Mouse (Mus musculus) T-helper 1 cell (primary cell): ENCODE data around the gene Tcf20.

Source experiments
- in situ Hi-C: fragments of 300-600 bp; cut with MboI, MseI; formaldehyde crosslinking; loops from one replicate; pipeline ENCODE4 v1.15.1; 2025; ENCODE audit warnings: high pct_unique_total_duplicates

The Tcf20 gene

GRCm38 (mm10) chr15:82987732-82988112 lies at the start of gene Tcf20:
Gene Tcf20, minus strand, starts transcription at chr15:82987872.
- in situ Hi-C loops: no loop called here

- in situ Hi-C loops: no loop called here
These were observed 49.3 kb upstream of the Tcf20 start for GRCm38 (mm10) chr15:83036900-83037519.

- in situ Hi-C loops: no loop called here
These were observed 48.4 kb upstream of the Tcf20 start for GRCm38 (mm10) chr15:83036089-83036488.

GRCm38 (mm10) chr15:83034275-83034977 lies 46.8 kb upstream of the Tcf20 start:
- in situ Hi-C loops: no loop called here

GRCm38 (mm10) chr15:83032981-83033541 lies 45.4 kb upstream of the Tcf20 start, which contains the start of gene Nfam1:
Gene Nfam1, minus strand, starts transcription at chr15:83033306.
- in situ Hi-C loops: no loop called here

- in situ Hi-C loops: no loop called here
These were observed 43.2 kb upstream of the Tcf20 start for GRCm38 (mm10) chr15:83030884-83031283.

GRCm38 (mm10) chr15:83029725-83030718 lies 42.4 kb upstream of the Tcf20 start:
- in situ Hi-C loops: no loop called here

GRCm38 (mm10) chr15:83026129-83026528 lies 38.5 kb upstream of the Tcf20 start:
- in situ Hi-C loops: no loop called here

GRCm38 (mm10) chr15:83025041-83025760 lies 37.5 kb upstream of the Tcf20 start:
- in situ Hi-C loops: no loop called here

GRCm38 (mm10) chr15:83022947-83023346 lies 35.3 kb upstream of the Tcf20 start:
- in situ Hi-C loops: no loop called here

GRCm38 (mm10) chr15:83010990-83011664 lies 23.5 kb upstream of the Tcf20 start:
- in situ Hi-C loops: no loop called here

- in situ Hi-C loops: no loop called here
These were observed 22.8 kb upstream of the Tcf20 start for GRCm38 (mm10) chr15:83010423-83010822.

- in situ Hi-C loops: no loop called here
These were observed 21.9 kb upstream of the Tcf20 start for GRCm38 (mm10) chr15:83009532-83009931.

- in situ Hi-C loops: no loop called here
These were observed 21.2 kb upstream of the Tcf20 start for GRCm38 (mm10) chr15:83008761-83009423.

- in situ Hi-C loops: no loop called here
These were observed 19.8 kb upstream of the Tcf20 start for GRCm38 (mm10) chr15:83007346-83007920.

- in situ Hi-C loops: no loop called here
These were observed 15.2 kb upstream of the Tcf20 start for GRCm38 (mm10) chr15:83002665-83003548.

GRCm38 (mm10) chr15:82998811-82999221 lies 11.1 kb upstream of the Tcf20 start:
- in situ Hi-C loops: no loop called here

- in situ Hi-C loops: no loop called here
These were observed 8.8 kb upstream of the Tcf20 start for GRCm38 (mm10) chr15:82996431-82996830.

- in situ Hi-C loops: no loop called here
These were observed 7.6 kb upstream of the Tcf20 start for GRCm38 (mm10) chr15:82995239-82995638.
